Mouse (Mus musculus) megakaryocyte progenitor cell, adult 5-6 weeks (primary cell): ENCODE measurements around the gene Wfdc1. TPM values are rescaled to one million over a fixed set of nuclear protein-coding genes. Genes with fewer than 3 reads are reported as not detected.

Experiments
- ATAC-seq: replicated peaks from 2 replicates; pipeline ENCODE4 v1.8.0; 2016; ENCODE audit warnings: mild to moderate bottlenecking, moderate TSS enrichment, inconsistent platforms; ENCODE audit not compliant: poor library complexity
- total RNA-seq, 2 experiments: library from RNA; stranded (forward) in 1 of 2; stranded (reverse) in 1 of 2; fragments of 157-497, 149-512 nt in 1 of 2; fragments of 200-1000 nt in 1 of 2; gene quantifications; 2 replicates each; pipeline versions ENCODE4 v1.2.3 to v1.2.4; 2015 to 2017

The Wfdc1 gene
- total RNA-seq, 2 experiments from 2014 or later, result not detected

- ATAC-seq, result no peak
Measured at GRCm38 (mm10) chr8:119724596-119724995, 58.4 kb downstream of the Wfdc1 start.

GRCm38 (mm10) chr8:119727093-119727492 lies 60.9 kb downstream of the Wfdc1 start:
- ATAC-seq, result peak; percentile 84

- ATAC-seq, result no peak
Measured at GRCm38 (mm10) chr8:119728351-119728895, 62.3 kb downstream of the Wfdc1 start.

GRCm38 (mm10) chr8:119732072-119732471 lies 65.9 kb downstream of the Wfdc1 start:
- no peak for ATAC-seq

- no peak for ATAC-seq
Measured at GRCm38 (mm10) chr8:119736348-119736917, 70.3 kb downstream of the Wfdc1 start.

GRCm38 (mm10) chr8:119737093-119737900 lies 71.1 kb downstream of the Wfdc1 start:
- no peak for ATAC-seq

Other genes starting within 250 kb of the Wfdc1 start
- gene Osgin1, start 232.2 kb upstream of the Wfdc1 start, total RNA-seq (2015), result 0.25 and 1.6 TPM in 2 replicates
- 0.95 and 4.1 TPM in 2 replicates for gene Osgin1, start 232.2 kb upstream of the Wfdc1 start, total RNA-seq (2017)
- not detected in 2 replicates for gene Necab2, start 219.6 kb upstream of the Wfdc1 start, total RNA-seq (2015)
- gene Necab2, start 219.6 kb upstream of the Wfdc1 start, total RNA-seq (2017), result not detected in 2 replicates
- gene Slc38a8, start 164.7 kb upstream of the Wfdc1 start, total RNA-seq (2015), result not detected in 2 replicates
- not detected in 2 replicates for gene Slc38a8, start 164.7 kb upstream of the Wfdc1 start, total RNA-seq (2017)
- gene Mbtps1, start 107.6 kb upstream of the Wfdc1 start, total RNA-seq (2015), result 36.4 and 40.2 TPM in 2 replicates
- gene Mbtps1, start 107.6 kb upstream of the Wfdc1 start, total RNA-seq (2017), result 38.7 and 41.3 TPM in 2 replicates
- 13.0 and 13.1 TPM in 2 replicates for gene Hsdl1, start 91.2 kb upstream of the Wfdc1 start, total RNA-seq (2015)
- 42.6 and 52.8 TPM in 2 replicates for gene Hsdl1, start 91.2 kb upstream of the Wfdc1 start, total RNA-seq (2017)
- gene Dnaaf1, start 91.1 kb upstream of the Wfdc1 start, total RNA-seq (2015), result 0.07 TPM in 2 replicates
- gene Dnaaf1, start 91.1 kb upstream of the Wfdc1 start, total RNA-seq (2017), result 0.25 TPM in 1 of 2 replicates, not detected in the other
- 5.5 and 6.2 TPM in 2 replicates for gene Taf1c, start 61.1 kb upstream of the Wfdc1 start, total RNA-seq (2015)
- 5.8 and 11.5 TPM in 2 replicates for gene Taf1c, start 61.1 kb upstream of the Wfdc1 start, total RNA-seq (2017)
- not detected in 2 replicates for gene Adad2, start 53.6 kb upstream of the Wfdc1 start, total RNA-seq (2015)
- not detected in 2 replicates for gene Adad2, start 53.6 kb upstream of the Wfdc1 start, total RNA-seq (2017)
- not detected in 2 replicates for gene Kcng4, start 30.7 kb upstream of the Wfdc1 start, total RNA-seq (2015)
- not detected in 2 replicates for gene Kcng4, start 30.7 kb upstream of the Wfdc1 start, total RNA-seq (2017)
- gene Atp2c2, start 33.6 kb downstream of the Wfdc1 start, total RNA-seq (2015), result not detected in 2 replicates
- not detected in 2 replicates for gene Atp2c2, start 33.6 kb downstream of the Wfdc1 start, total RNA-seq (2017)
- gene Tldc1, start 112.1 kb downstream of the Wfdc1 start, total RNA-seq (2015), result 2.6 TPM in 2 replicates
- 3.8 and 4.2 TPM in 2 replicates for gene Tldc1, start 112.1 kb downstream of the Wfdc1 start, total RNA-seq (2017)
- gene Cotl1, start 174.2 kb downstream of the Wfdc1 start, total RNA-seq (2015), result 88.7 and 123 TPM in 2 replicates
- gene Cotl1, start 174.2 kb downstream of the Wfdc1 start, total RNA-seq (2017), result 101 and 127 TPM in 2 replicates
- 1.2 and 2.2 TPM in 2 replicates for gene Klhl36, start 195.9 kb downstream of the Wfdc1 start, total RNA-seq (2015)
- 3.3 and 8.0 TPM in 2 replicates for gene Klhl36, start 195.9 kb downstream of the Wfdc1 start, total RNA-seq (2017)
- gene Usp10, start 244.0 kb downstream of the Wfdc1 start, total RNA-seq (2015), result 71.9 and 73.0 TPM in 2 replicates
- gene Usp10, start 244.0 kb downstream of the Wfdc1 start, total RNA-seq (2017), result 43.7 and 80.3 TPM in 2 replicates
- 18.6 and 18.7 TPM in 2 replicates for gene Gm20388, start 244.5 kb downstream of the Wfdc1 start, total RNA-seq (2015)
- gene Gm20388, start 244.5 kb downstream of the Wfdc1 start, total RNA-seq (2017), result 14.7 TPM in 1 of 2 replicates, not detected in the other